Mouse (Mus musculus) WW6 (cell line): ENCODE results near the gene Ankrd40.

Experiments used
- DNase-seq: peaks from one replicate; pipeline ENCODE4 v3.0.0-alpha.2; 2013; ENCODE audit warnings: low read depth, low spot score

Gene Ankrd40

GRCm38 (mm10) chr11:94351094-94351493 lies 23.3 kb downstream of the Ankrd40 start:
- DNase-seq: no peak

GRCm38 (mm10) chr11:94355521-94356217 lies 27.9 kb downstream of the Ankrd40 start:
- no peak for DNase-seq

GRCm38 (mm10) chr11:94359168-94359567 lies 31.4 kb downstream of the Ankrd40 start:
- no peak for DNase-seq

GRCm38 (mm10) chr11:94361166-94361870 lies 33.5 kb downstream of the Ankrd40 start:
- no peak for DNase-seq

GRCm38 (mm10) chr11:94362101-94362500 lies 34.3 kb downstream of the Ankrd40 start:
- no peak for DNase-seq

- no peak for DNase-seq
Measured at GRCm38 (mm10) chr11:94363690-94364089, 35.9 kb downstream of the Ankrd40 start.

GRCm38 (mm10) chr11:94365340-94365739 lies 37.5 kb downstream of the Ankrd40 start:
- no peak for DNase-seq

- no peak for DNase-seq
Measured at GRCm38 (mm10) chr11:94369981-94370380, 42.2 kb downstream of the Ankrd40 start.

- DNase-seq: no peak
Measured at GRCm38 (mm10) chr11:94370809-94371208, 43.0 kb downstream of the Ankrd40 start.

- DNase-seq: no peak
Measured at GRCm38 (mm10) chr11:94374276-94374948, 46.6 kb downstream of the Ankrd40 start.

- no peak for DNase-seq
Measured at GRCm38 (mm10) chr11:94379061-94379460, 51.3 kb downstream of the Ankrd40 start.

GRCm38 (mm10) chr11:94379736-94380135 lies 51.9 kb downstream of the Ankrd40 start:
- no peak for DNase-seq

GRCm38 (mm10) chr11:94385977-94386771 lies 58.4 kb downstream of the Ankrd40 start:
- DNase-seq: no peak

GRCm38 (mm10) chr11:94387756-94388155 lies 60.0 kb downstream of the Ankrd40 start:
- DNase-seq: no peak

- DNase-seq: no peak
Measured at GRCm38 (mm10) chr11:94389021-94389420, 61.2 kb downstream of the Ankrd40 start.

GRCm38 (mm10) chr11:94389724-94390396 lies 62.1 kb downstream of the Ankrd40 start:
- no peak for DNase-seq

GRCm38 (mm10) chr11:94390825-94391224 lies 63.0 kb downstream of the Ankrd40 start:
- no peak for DNase-seq
